Mouse (Mus musculus) gastrocnemius, adult 2 months (tissue): ENCODE results near the gene 4930539E08Rik. TPM values are rescaled to one million over a fixed set of nuclear protein-coding genes. Genes with fewer than 3 reads are reported as not detected.

Experiments
- DNase-seq: peaks from one replicate; pipeline ENCODE4 v3.0.0; 2022
- H3K27ac ChIP-seq: fragments of 200-600 bp; 2 replicates; pipeline ENCODE4 v1.8.1; 2022; ENCODE audit warnings: mild to moderate bottlenecking
- H3K4me3 ChIP-seq: fragments of 200-600 bp; 2 replicates; pipeline ENCODE4 v1.8.1; 2022; ENCODE audit warnings: mild to moderate bottlenecking, moderate library complexity
- CTCF ChIP-seq: fragments of 200-600 bp; IDR thresholded peaks from 2 replicates; pipeline ENCODE4 v1.8.1; 2022; ENCODE audit warnings: antibody characterized with exemption, mild to moderate bottlenecking, moderate library complexity
- intact Hi-C: fragments of 180-260 bp; cut with DNase I; formaldehyde crosslinking; loops from one replicate; pipeline ENCODE4 v1.15.1; 2025
- total RNA-seq, 2 experiments: library from RNA; stranded (reverse); gene quantifications; 2 replicates each; pipeline ENCODE4 v1.2.3; 2021

Gene 4930539E08Rik
- total RNA-seq, 2 experiments from 2014 or later: 0.10 TPM; not detected in 1

DNA sequence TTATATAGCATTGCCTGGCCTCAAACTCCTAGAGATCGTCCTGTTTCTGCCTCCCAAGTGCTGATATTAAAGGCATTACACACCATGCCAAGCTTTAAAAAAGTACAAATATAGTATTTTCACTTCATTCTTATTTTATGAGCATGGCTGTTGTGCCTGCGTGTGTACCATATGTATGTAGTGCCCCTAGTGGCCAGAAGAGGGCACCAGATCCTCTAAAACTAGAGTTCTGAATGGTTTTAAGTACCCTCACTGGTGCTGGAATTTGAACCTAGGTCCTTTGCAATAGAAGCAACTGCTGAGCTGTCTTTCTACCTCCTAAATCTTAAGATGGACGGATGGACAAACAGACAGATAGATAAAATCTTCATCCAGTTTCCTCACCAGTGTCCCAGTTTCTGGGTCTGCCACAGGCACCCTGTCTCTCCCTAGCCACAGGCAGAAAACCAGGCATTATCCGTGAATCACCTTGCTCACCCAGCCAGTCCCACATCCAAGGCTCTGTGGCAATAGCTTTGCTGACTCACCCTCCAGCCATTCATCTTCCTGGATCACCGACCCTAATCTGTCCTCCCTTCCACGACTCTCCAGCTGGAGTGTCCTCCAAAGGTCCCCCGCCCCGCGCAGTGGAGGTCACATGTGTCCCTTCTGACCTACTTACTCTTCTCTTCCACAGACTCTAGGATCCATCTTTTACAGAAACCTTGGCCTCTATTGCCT, 59.8 kb downstream of the 4930539E08Rik start:
- intact Hi-C loops: no loop called here
- Histone ChIP-seq H3K4me3 (no peak overlapping the region), H3K27ac (no peak overlapping the region)
- DNase-seq: no peak
- peak; percentile 61 for TF ChIP-seq CTCF

DNA sequence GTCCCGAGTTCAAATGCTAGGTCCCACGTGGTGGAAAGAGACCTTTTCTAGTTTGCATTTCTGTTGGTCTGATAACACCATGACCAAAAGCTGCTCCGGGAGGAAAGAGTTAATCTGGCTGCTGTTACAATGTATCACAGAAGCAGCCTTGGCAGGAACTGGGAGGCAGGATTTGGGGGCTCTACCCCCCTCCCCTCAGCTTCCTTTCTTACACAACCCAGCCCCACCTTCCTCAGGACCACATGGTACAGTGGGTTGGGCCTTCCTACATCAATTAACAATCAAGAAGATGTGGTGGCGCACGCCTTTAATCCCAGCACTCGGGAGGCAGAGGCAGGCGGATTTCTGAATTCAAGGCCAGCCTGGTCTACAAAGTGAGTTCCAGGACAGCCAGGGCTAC, 60.7 kb downstream of the 4930539E08Rik start:
- DNase-seq: no peak
- H3K27ac ChIP-seq: no peak overlapping the region
- no peak for TF ChIP-seq CTCF
- H3K4me3 ChIP-seq: no peak overlapping the region
- intact Hi-C loops: no loop called here

- no peak for DNase-seq
- H3K4me3 ChIP-seq: no peak overlapping the region
- TF ChIP-seq CTCF: no peak
- H3K27ac ChIP-seq: no peak overlapping the region
- intact Hi-C loops: no loop called here
These were observed 64.6 kb downstream of the 4930539E08Rik start for GRCm38 (mm10) chr17:28850511-28850910.

DNA sequence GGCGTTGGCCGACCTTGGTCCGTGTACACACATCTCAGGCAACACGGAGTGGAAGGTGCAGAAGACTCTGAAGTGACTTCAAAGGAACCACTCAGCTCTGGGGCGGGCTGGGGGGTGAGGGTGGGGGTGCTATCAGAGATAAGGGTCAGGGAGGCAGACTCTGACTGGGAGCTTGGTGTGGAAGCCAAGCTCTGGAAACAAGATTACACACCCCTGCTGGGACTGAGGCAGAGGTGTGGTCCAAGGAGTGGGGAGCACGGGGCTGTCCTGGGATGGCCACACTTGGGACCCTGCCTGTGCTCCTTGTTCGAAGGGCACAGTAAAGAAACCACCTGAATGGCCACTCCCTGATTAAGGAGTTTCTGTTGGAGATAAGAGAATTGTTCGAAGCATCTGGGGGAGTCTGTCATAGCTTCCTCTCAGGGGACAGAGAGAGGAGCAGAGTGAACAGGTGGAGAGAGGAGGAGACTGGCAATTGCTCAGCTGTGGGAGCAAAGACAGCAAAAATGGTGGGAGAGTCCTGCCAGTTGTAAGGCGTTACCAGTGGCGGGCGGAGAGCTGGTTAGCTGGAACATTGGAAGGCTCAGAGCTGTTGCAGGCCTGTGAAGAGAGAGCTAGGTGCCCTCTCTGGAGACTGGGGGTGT, 68.0 kb downstream of the 4930539E08Rik start:
- Histone ChIP-seq H3K4me3 (no peak overlapping the region), H3K27ac (no peak overlapping the region)
- intact Hi-C loops: no loop called here
- no peak for DNase-seq
- no peak for TF ChIP-seq CTCF

Other genes starting within 250 kb of the 4930539E08Rik start
- under 1 TPM; 0.38 to 0.50 TPM for gene Slc26a8, start 225.1 kb downstream of the 4930539E08Rik start, total RNA-seq
- 10 to 100 TPM; 87.8 to 99.6 TPM for gene Mapk14, start 224.0 kb downstream of the 4930539E08Rik start, total RNA-seq
- gene AC170998.1, start 189.2 kb downstream of the 4930539E08Rik start, total RNA-seq: under 1 TPM; 0.39 to 0.71 TPM
- under 1 TPM in 1 of 2 experiments, not detected in 1; 0.13 TPM for gene Mapk13, start 146.0 kb downstream of the 4930539E08Rik start, total RNA-seq
- gene Brpf3, start 114.2 kb downstream of the 4930539E08Rik start, total RNA-seq: 10 to 100 TPM; 15.5 to 16.2 TPM
- not detected for gene Pnpla1, start 56.9 kb downstream of the 4930539E08Rik start, total RNA-seq
- gene Pxt1, start 28.5 kb upstream of the 4930539E08Rik start, total RNA-seq: not detected
- gene Kctd20, start 36.6 kb upstream of the 4930539E08Rik start, total RNA-seq: 10 to 100 TPM; 33.4 to 39.8 TPM
- gene Stk38, start 92.7 kb upstream of the 4930539E08Rik start, total RNA-seq: 10 to 100 TPM; 26.9 to 29.2 TPM
- 10 to 100 TPM; 38.8 to 55.6 TPM for gene Srsf3, start 117.3 kb upstream of the 4930539E08Rik start, total RNA-seq
- gene Cdkn1a, start 175.7 kb upstream of the 4930539E08Rik start, total RNA-seq: 100 to 1,000 TPM in 1 of 2 experiments, 10 to 100 TPM in 1; 32.6 to 103 TPM
- under 1 TPM in 1 of 2 experiments, not detected in 1; 0.59 TPM for gene Rab44, start 198.8 kb upstream of the 4930539E08Rik start, total RNA-seq